Mouse (Mus musculus) embryonic fibroblast, embryonic 13.5 days (primary cell): ENCODE measurements around the gene Ndufa13.
A peak's percentile ranks its signal among the peaks of the same experiment; 100 is the strongest.

Experiments used
- CTCF ChIP-seq: IDR thresholded peaks from 2 replicates; pipeline ENCODE4 v1.5.1; 2011; ENCODE audit warnings: mild to moderate bottlenecking, control low read depth, low read length, moderate library complexity, borderline replicate concordance; ENCODE audit not compliant: insufficient read depth
- POLR2A ChIP-seq: IDR thresholded peaks from 2 replicates; pipeline ENCODE4 v1.6.1; 2011; ENCODE audit warnings: low read depth, mild to moderate bottlenecking, control low read depth, low read length, moderate library complexity

- peak; percentile 30; the same call in 1 of the 2 replicates for TF ChIP-seq CTCF
- no peak for TF ChIP-seq POLR2A
Observed at GRCm38 (mm10) chr8:69860807-69861206, 41.6 kb downstream of the Ndufa13 start.
